ENCODE assay signal across 28 mouse cellular contexts in genomic region chr7:111959977-111960376, GRCm38 (mm10).
DNase-seq lines count a peak whose midpoint lies in the region; TF ChIP-seq lines count a peak whose summit lies in the region.
"Had no signal": no experiment of that assay in that cellular context is flagged by ENCODE, and none has a peak within 500 bp of the region (broad histone marks: within the 10 kb centered on the region; RNA-seq: fewer than 3 reads in every experiment).

No protein-coding gene starts in this region.

- peak in 1 of 2 experiments; percentile 23 for DNase-seq in layer of hippocampus, adult 2 months (ENCODE audit: low spot score in 2 of 2)
- no peak for DNase-seq in layer of hippocampus, adult 8-10 months (ENCODE audit: low spot score in 2 of 2)
- DNase-seq in right cerebral cortex, adult 18-20 months, result peak; percentile 59
- DNase-seq in right cerebral cortex, postnatal 25 days, result no peak
- DNase-seq in gonadal fat pad, adult 2 months (ENCODE audit: low read depth), result peak; percentile 75
- DNase-seq in ovary, postnatal 10 days (ENCODE audit: low spot score), result no peak
- DNase-seq: adrenal gland, adult 2 months; adrenal gland, postnatal 36 days; B cell, adult 2 months; cerebellum, adult 8-10 months; cerebellum, postnatal 25 days; gastrocnemius, postnatal 10 days; heart, postnatal 36 days; kidney, adult 2 months; kidney, postnatal 36 days; left cerebral cortex, postnatal 4 days; liver, embryonic 13.5 days; lung, adult 18-20 months; lung, postnatal 4 days had no signal

- H3K4me3 ChIP-seq in layer of hippocampus, adult 2 months, result no peak overlapping the region
- H3K4me3 ChIP-seq: heart, embryonic 10.5 days; heart, embryonic 15.5 days; hindbrain, embryonic 12.5 days; intestine, embryonic 15.5 days; liver, embryonic 13.5 days; megakaryocyte, embryonic 14.5 days; midbrain, embryonic 12.5 days; myocyte; neural tube, embryonic 12.5 days had no signal

- no peak for TF ChIP-seq CTCF in layer of hippocampus, adult 2 months (conservative IDR thresholded peaks at IDR 0.05)

- H3K27ac ChIP-seq in layer of hippocampus, adult 2 months, result peak overlapping the region; percentile 68
- H3K27ac ChIP-seq: heart, embryonic 10.5 days; heart, embryonic 15.5 days; hindbrain, embryonic 12.5 days; hindbrain, postnatal 0 days; intestine, embryonic 15.5 days; liver, embryonic 13.5 days; midbrain, embryonic 12.5 days; neural tube, embryonic 12.5 days had no signal

Comparison
In these comparisons a context has a peak if more than half of its experiments do, and no peak if none do; other contexts are left out.
1. DNase-seq: peak in right cerebral cortex, adult 18-20 months (single experiment) and gonadal fat pad, adult 2 months (single experiment); none in layer of hippocampus, adult 8-10 months (0 of 2), right cerebral cortex, postnatal 25 days (single experiment) and ovary, postnatal 10 days (single experiment).